Mouse (Mus musculus) small intestine, adult 2 months (tissue): Measurements from ENCODE around the gene Cnksr1.

Experiments
- CTCF ChIP-seq: fragments of 200-500 bp; IDR thresholded peaks from 2 replicates; pipeline ENCODE4 v1.5.1; 2012; ENCODE audit warnings: low read depth, mild to moderate bottlenecking, control low read depth, inconsistent platforms, low read length, moderate library complexity, mixed read lengths; ENCODE audit not compliant: insufficient replicate concordance, insufficient read length; ENCODE audit errors: extremely low read depth
- POLR2A ChIP-seq: fragments of 200-500 bp; IDR thresholded peaks from 2 replicates; pipeline ENCODE4 v1.6.1; 2012; ENCODE audit warnings: low read depth, mild to moderate bottlenecking, control low read depth, inconsistent platforms, low read length, moderate library complexity

DNA sequence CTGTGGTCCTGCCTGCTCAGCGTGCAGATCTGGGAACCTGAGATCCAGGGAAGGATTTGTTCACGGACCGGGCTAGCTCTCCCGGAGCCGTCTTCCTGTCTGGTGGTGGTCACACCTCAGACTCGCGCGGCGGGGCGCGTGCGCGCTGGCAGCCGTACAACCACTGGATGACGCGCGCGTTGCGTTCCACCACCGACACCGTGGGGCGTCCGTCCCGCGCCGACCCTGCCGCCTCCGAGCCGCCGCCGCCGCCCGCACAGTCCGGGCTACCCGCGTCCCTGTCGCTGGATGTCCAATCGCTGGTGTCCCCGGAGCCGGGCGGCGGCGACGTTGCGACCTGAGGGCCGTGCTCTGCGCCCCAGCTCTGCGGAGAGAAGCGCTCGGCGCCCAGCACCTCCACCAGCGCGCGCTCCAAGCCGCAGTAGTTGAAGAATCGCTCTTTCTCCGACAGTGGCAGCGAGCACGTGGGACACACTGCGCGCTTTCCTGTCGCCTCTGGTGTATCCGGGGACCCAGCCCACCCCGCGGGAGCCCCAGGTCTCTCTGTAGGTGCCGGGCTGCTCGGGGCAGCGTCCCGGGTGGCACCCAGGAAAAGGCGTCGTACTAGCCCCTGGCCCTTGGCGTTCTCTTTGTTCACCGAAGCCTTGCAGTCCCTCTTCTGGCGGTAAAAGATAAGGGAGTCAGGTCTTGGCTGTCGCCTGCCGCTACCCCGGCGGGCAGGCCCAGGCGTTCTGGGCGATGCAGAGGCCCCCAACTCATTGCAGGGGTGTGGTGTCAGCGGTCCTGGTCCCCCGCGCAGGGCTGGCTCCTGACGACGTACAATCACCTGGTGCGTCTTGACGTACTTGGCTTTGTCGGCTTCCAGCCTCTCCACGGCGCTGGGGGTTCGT is 13.3 kb upstream of the Cnksr1 start:
- TF ChIP-seq CTCF (no peak), POLR2A (no peak)
